Mouse (Mus musculus): ENCODE measurements around the gene Clec18a.

GRCm38 (mm10) chr8:111056691-111057293, 35.4 kb downstream of the Clec18a start:
- TF ChIP-seq EP300 (IDR thresholded peaks at IDR 0.05; ENCODE audit: low read depth) (no peak), CTCF (IDR thresholded peaks at IDR 0.05; ENCODE audit: low read depth) (no peak)

Data from heart, postnatal 0 days (tissue).